Mouse (Mus musculus) midbrain, postnatal 0 days (tissue): ENCODE measurements at regions not wholly inside any gene's neighbourhood (a gene's known extent, or its start where the extent isn't known, plus 50 kb on each side); places are given as distances from the start of the nearest gene placed in this dataset.

Experiments used
- ATAC-seq: fragments of 200-750 bp; cut with Nextera tagmentation; 2 replicates; pipeline ENCODE4 v1.8.0; 2017; ENCODE audit warnings: moderate number of reproducible peaks, mild to moderate bottlenecking, moderate TSS enrichment, moderate library complexity; ENCODE audit not compliant: low FRiP score
- DNase-seq: peaks from one replicate; pipeline ENCODE4 v3.0.0-alpha.2; 2015; ENCODE audit warnings: low spot score
- H3K27ac ChIP-seq: fragments of 300-500 bp; sonication (generic); 2 replicates; pipeline ENCODE4 v1.5.1; 2014; ENCODE audit warnings: low read depth, mild to moderate bottlenecking, low read length, mixed read lengths
- H3K27me3 ChIP-seq: fragments of 300-500 bp; sonication (generic); 2 replicates; pipeline ENCODE4 v1.6.1; 2014; ENCODE audit warnings: low read length, control low read depth, mixed read lengths; ENCODE audit not compliant: insufficient read depth
- H3K36me3 ChIP-seq: fragments of 300-500 bp; sonication (generic); 2 replicates; pipeline ENCODE4 v1.6.1; 2014; ENCODE audit warnings: low read length, control low read depth, mixed read lengths; ENCODE audit not compliant: insufficient read depth
- H3K4me1 ChIP-seq: fragments of 300-500 bp; sonication (generic); 2 replicates; pipeline ENCODE4 v1.6.1; 2014; ENCODE audit warnings: mild to moderate bottlenecking, control low read depth, antibody characterized with exemption, low read length, mixed read lengths; ENCODE audit not compliant: insufficient read depth
- H3K4me2 ChIP-seq: fragments of 300-500 bp; sonication (generic); 2 replicates; pipeline ENCODE4 v1.6.1; 2014; ENCODE audit warnings: low read depth, mild to moderate bottlenecking, low read length, mixed read lengths; ENCODE audit not compliant: poor library complexity, severe bottlenecking
- H3K4me3 ChIP-seq: fragments of 300-500 bp; sonication (generic); 2 replicates; pipeline ENCODE4 v1.5.1; 2014; ENCODE audit warnings: low read depth, mild to moderate bottlenecking, low read length, moderate library complexity
- H3K9ac ChIP-seq: fragments of 300-500 bp; sonication (generic); replicated peaks from 2 replicates; pipeline ENCODE4 v1.6.1; 2014; ENCODE audit warnings: mild to moderate bottlenecking, low read length, moderate library complexity, mixed read lengths; ENCODE audit not compliant: poor library complexity, severe bottlenecking
- H3K9me3 ChIP-seq: fragments of 300-500 bp; sonication (generic); 2 replicates; pipeline ENCODE4 v1.6.1; 2016; ENCODE audit warnings: low read length, control low read depth
- CTCF ChIP-seq: IDR thresholded peaks from 2 replicates; pipeline ENCODE4 v1.5.1; 2016; ENCODE audit warnings: antibody characterized with exemption, mild to moderate bottlenecking
- WGBS: fragments of 180-500 bp; shearing (Covaris S2); extraction: QIAGEN DNeasy Blood & Tissue Kit; methylation state at CpG from one replicate; pipeline ENCODE4 v1.1.7; 2014; 5-methylcytosine and 5-hydroxymethylcytosine counted together

DNA sequence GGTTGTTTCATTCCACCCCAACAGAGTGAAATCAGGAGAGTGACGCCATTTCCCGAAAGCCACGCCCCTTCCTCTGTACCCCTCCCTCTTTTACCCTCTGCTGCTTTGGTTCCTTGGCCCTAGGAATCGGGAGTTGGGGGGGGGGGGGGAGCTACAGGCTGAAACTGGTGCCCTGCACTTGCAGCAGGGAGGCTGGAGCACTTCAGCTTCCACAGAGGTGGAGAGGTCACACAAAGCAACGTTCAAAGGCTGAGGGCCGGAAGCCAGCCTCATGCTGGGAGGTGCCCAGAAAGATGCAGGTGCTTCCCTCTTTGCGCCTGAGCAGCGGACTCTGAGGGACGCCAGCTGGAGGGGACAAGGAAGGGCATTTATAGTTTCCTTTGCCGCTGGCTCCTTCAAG lies 69.1 kb upstream of the Rapgef5 start:
- 28% methylated on average over 9 of the region's 10 CpGs for WGBS
- TF ChIP-seq CTCF = no peak
- no peaks in the 10 kb centered on the region for H3K36me3 ChIP-seq
- no peak overlapping the region for H3K27ac ChIP-seq
- no peak overlapping the region for H3K4me3 ChIP-seq
- H3K9ac ChIP-seq = no peak overlapping the region
- H3K27me3 ChIP-seq = no peaks in the 10 kb centered on the region
- H3K9me3 ChIP-seq = no peaks in the 10 kb centered on the region
- no peaks in the 10 kb centered on the region for H3K4me1 ChIP-seq
- DNase-seq = no peak
- no peak for ATAC-seq
- H3K4me2 ChIP-seq = peak overlapping the region; percentile 15

DNA sequence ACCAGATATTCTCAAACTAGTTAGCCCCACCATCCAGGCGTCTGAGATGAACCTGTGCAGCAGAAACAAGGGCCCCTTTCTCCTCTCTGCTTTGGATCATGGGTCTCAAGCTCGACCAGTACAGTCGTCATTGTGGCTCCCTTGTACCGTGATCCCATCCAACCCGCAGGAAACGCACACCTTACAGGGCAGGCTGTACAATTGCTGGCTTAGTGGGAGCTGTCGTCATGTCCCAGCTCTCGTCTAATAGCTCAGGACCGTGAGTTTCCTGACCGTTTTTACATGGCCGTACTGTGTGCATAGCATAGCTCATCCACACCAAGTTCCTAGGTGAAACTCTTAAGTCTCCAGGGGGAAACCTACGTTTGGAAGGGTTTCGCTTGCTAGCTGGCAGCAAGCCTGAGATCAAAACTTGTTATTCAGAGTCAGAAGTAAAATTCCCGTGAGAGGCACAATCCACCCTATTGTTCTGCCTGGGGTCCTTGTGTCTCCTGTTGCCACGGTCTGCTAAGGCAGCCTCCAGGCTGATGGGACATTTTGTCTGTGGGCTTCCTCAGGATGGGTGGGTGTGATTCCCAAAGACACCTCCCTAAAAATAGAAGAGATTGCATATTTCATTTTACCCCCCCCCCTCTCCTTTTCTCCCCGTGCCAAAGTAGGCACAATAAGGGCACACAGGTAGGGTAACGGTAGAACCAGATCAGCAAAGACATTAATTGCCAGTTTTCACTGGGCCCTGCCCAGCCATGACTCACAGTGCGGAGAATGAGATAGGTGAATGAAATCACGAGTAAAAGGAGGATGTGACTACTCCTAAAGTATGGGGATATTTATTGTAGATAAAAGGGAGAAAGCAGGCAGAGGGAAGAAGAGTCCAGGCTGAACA lies 68.2 kb upstream of the Rapgef5 start:
- H3K27ac ChIP-seq = no peak overlapping the region
- H3K4me1 ChIP-seq = no peaks in the 10 kb centered on the region
- no peak overlapping the region for H3K4me3 ChIP-seq
- no peaks in the 10 kb centered on the region for H3K36me3 ChIP-seq
- no peaks in the 10 kb centered on the region for H3K27me3 ChIP-seq
- H3K9ac ChIP-seq = no peak overlapping the region
- ATAC-seq (no peak), DNase-seq (no peak)
- no peaks in the 10 kb centered on the region for H3K9me3 ChIP-seq
- TF ChIP-seq CTCF = no peak
- 58% methylated on average over 19 of the region's 19 CpGs for WGBS
- H3K4me2 ChIP-seq = no peak overlapping the region

GRCm38 (mm10) chr12:117449080-117449479 lies 67.2 kb upstream of the Rapgef5 start:
- ATAC-seq (no peak), DNase-seq (no peak)
- Histone ChIP-seq H3K27me3 (no peaks in the 10 kb centered on the region), H3K9me3 (no peaks in the 10 kb centered on the region), H3K9ac (no peak overlapping the region), H3K27ac (no peak overlapping the region), H3K4me1 (no peaks in the 10 kb centered on the region), H3K4me3 (no peak overlapping the region), H3K36me3 (no peaks in the 10 kb centered on the region), H3K4me2 (no peak overlapping the region)
- 94% methylated on average over 2 of the region's 2 CpGs for WGBS
- no peak for TF ChIP-seq CTCF

DNA sequence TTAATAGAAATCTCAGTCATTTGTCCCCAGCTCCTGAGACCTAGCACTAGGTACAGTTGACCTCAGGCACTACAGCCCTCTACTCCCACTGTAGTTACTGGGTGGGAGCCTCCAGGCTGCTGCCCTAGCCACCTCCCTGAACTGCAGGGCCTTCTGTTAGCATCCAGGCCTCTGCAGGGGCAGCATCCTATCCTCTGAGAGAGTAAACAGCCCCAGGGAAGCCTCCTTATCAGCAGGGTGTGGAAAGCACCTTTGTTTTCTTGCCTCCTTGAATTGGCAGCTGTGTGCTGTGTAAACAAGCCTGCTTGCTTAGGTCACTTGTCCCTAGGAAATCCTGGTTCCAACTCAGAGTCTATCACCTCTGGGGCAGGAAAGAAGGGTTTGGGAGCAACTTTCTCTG lies 66.2 kb upstream of the Rapgef5 start:
- no peak overlapping the region for H3K4me2 ChIP-seq
- no peak overlapping the region for H3K4me3 ChIP-seq
- no peak overlapping the region for H3K27ac ChIP-seq
- DNase-seq (no peak), ATAC-seq (no peak)
- no peaks in the 10 kb centered on the region for H3K27me3 ChIP-seq
- no peaks in the 10 kb centered on the region for H3K36me3 ChIP-seq
- H3K9me3 ChIP-seq = no peaks in the 10 kb centered on the region
- TF ChIP-seq CTCF = no peak
- H3K9ac ChIP-seq = no peak overlapping the region
- no peaks in the 10 kb centered on the region for H3K4me1 ChIP-seq

- H3K36me3 ChIP-seq = no peaks in the 10 kb centered on the region
- TF ChIP-seq CTCF = no peak
- 73% methylated on average over 3 of the region's 3 CpGs for WGBS
- no peak for DNase-seq
- H3K4me3 ChIP-seq = no peak overlapping the region
- H3K27me3 ChIP-seq = no peaks in the 10 kb centered on the region
- no peak overlapping the region for H3K9ac ChIP-seq
- H3K9me3 ChIP-seq = no peaks in the 10 kb centered on the region
- no peak for ATAC-seq
- no peak overlapping the region for H3K4me2 ChIP-seq
- H3K27ac ChIP-seq = no peak overlapping the region
- H3K4me1 ChIP-seq = no peaks in the 10 kb centered on the region
Observed at GRCm38 (mm10) chr12:117450871-117451270, 65.4 kb upstream of the Rapgef5 start.

GRCm38 (mm10) chr12:117451441-117451840 lies 64.8 kb upstream of the Rapgef5 start:
- Histone ChIP-seq H3K4me2 (no peak overlapping the region), H3K4me1 (no peaks in the 10 kb centered on the region), H3K9ac (no peak overlapping the region), H3K27me3 (no peaks in the 10 kb centered on the region), H3K27ac (no peak overlapping the region), H3K4me3 (no peak overlapping the region), H3K36me3 (no peaks in the 10 kb centered on the region), H3K9me3 (no peaks in the 10 kb centered on the region)
- DNase-seq = no peak
- peak; percentile 51 for TF ChIP-seq CTCF
- ATAC-seq = no peak
- 61% methylated on average over 4 of the region's 4 CpGs for WGBS
